Mouse (Mus musculus): ENCODE results near the gene Irx6. TPM values are rescaled to one million over a fixed set of nuclear protein-coding genes. Genes with fewer than 3 reads are reported as not detected.

Gene Irx6
- 0.66 and 0.84 TPM in 2 replicates for polyA plus RNA-seq (2015; fragmentation: Nextera tagmentation; extraction: Ambion mirVana)

DNA sequence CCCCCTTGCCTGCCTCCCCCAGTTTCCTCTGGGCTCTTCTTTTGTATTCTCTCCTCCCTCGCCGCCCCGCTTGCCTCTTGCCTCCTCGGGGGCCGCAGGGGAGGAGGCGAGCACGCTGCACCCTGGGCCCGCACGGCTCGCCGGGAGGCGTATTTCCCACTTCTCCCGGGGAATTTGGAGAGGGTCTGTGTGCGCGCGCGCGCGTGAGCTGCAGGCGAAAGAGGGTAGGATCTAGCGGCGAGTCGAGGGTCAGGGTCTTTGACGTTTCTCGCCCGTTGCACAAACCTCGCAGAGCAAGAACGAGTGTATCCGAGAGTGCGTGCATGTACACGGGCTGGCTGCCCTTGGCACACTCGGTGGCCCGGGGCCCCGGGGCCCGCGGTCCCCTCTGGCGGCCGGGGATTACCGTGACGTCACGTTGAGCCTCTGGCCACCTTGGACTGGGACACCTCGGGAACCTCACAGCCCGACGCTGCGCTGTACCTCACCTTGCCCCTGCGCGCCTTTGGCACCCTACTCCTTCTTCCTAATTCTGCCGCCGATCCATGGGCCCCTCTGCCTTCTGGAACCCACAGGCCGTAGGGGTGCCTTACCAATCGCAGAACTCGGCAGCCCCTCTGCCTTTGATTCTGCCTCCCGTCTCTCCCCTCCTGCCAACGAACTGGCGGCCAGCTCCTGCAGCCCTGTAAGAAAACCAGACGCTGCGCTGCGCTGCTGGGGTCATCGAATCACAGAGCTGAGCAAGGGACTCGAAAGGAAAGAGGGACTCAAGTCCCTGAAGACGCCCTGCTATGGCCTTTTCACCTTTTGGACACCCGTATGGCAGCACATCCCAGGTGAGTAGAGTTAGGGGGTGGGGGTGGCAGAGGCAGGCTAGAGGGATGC is at the start of gene Irx6:
TSS of gene Irx6 (plus strand) at position 45 of the 885 bp plus-strand sequence.
- ATAC-seq: 0 out of 2 replicates have a peak, but pooled peaks have one; percentile 25
- Histone ChIP-seq H3K36me3 (ENCODE audit: control insufficient read depth, insufficient read depth, low read length) (no peaks in the 10 kb centered on the region), H3K4me1 (ENCODE audit: control insufficient read depth, insufficient read depth, low read depth, low read length) (peaks cover 24% of the 10 kb centered on the region), H3K4me3 (ENCODE audit: low read length) (peak within 1 kb of the TSS; percentile 45), H3K9me3 (ENCODE audit: control insufficient read depth, low read length) (no peaks in the 10 kb centered on the region), H3K27ac (ENCODE audit: low read depth, low read length) (no peak within 1 kb of the TSS), H3K27me3 (replicated peaks; ENCODE audit: control insufficient read depth, insufficient read depth, low read length) (peaks cover 58% of the 10 kb centered on the region), H3K4me2 (ENCODE audit: low read length) (peak within 1 kb of the TSS; percentile 91), H3K9ac (ENCODE audit: low read depth, low read length) (peak within 1 kb of the TSS; percentile 55)
- WGBS: under 1% methylated on average over 54 of the region's 62 CpGs

DNA sequence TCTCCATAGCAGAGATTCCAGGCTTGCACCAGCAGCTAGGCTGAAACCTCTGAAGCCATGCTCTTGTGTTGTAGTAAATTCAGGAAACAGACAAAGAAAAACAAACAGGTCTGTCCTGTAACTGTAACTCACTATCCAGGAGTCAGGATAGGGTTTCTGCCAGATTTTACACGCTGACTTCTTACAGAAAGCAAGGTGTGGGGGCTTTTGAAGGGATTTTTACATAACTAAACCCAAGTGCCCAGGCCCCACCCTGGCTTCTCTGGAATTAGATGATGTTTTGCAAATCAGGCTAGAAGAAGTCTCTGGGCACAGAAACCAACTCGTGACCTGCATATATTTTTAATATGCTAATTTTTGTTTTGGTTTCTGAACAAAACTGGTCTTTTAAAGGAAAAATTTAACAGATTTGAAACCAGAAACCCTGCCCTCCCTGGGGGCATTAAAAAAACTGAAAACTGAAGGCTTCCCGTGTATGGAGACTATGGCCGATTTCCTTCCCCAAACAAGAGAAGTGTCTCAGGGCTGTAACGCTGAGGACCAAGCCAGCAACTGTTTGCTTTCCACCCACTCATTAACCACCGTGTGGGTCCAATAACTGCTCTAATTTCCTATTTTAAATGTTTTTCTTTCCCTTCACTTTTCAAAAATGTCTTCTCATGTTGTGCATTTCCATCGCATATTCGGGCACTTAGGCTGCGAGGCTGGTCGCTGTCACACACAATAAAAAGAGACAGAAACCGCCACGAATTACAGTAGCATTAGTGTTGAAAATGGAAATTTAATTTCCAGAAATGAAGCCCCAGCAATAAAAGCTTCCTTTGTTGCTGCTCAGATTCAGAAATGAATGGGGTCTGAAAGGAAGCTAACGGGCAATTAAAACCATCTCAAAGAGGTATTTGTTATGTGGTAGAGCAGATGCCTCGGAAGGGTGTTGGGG is 45.1 kb upstream of the Irx6 start:
- H3K9me3 ChIP-seq (ENCODE audit: control insufficient read depth, low read length): no peaks in the 10 kb centered on the region
- no peaks in the 10 kb centered on the region for H3K36me3 ChIP-seq (ENCODE audit: control insufficient read depth, insufficient read depth, low read length)
- no peak overlapping the region for H3K4me3 ChIP-seq (ENCODE audit: low read length)
- H3K9ac ChIP-seq (ENCODE audit: low read depth, low read length): no peak overlapping the region
- ATAC-seq: no peak
- H3K4me1 ChIP-seq (ENCODE audit: control insufficient read depth, insufficient read depth, low read depth, low read length): no peaks in the 10 kb centered on the region
- 52% methylated on average over 14 of the region's 14 CpGs for WGBS
- H3K27ac ChIP-seq (ENCODE audit: low read depth, low read length): no peak overlapping the region
- H3K27me3 ChIP-seq (replicated peaks; ENCODE audit: control insufficient read depth, insufficient read depth, low read length): no peaks in the 10 kb centered on the region
- H3K4me2 ChIP-seq (ENCODE audit: low read length): no peak overlapping the region

DNA sequence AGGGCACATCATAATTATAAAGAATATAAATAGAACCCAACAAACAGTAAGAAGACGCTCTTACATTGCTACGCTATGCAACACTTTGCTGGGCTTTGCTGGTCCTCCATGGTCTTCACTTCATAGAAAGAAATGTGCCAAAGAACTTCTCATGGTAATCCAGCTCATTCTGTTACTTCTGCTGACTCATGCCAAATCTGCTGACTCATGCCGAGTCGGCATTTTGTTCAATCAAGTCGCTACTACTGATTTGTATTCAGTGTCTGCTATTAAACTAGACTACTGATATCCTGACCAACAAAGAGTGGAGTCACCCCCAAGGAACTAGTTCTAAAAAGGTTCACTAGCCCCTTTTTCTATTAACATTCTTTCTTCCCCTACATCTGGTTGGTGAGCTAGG is 40.9 kb upstream of the Irx6 start:
- WGBS: 99% methylated on average over 5 of the region's 5 CpGs
- no peak for ATAC-seq
- H3K4me1 ChIP-seq (ENCODE audit: control insufficient read depth, insufficient read depth, low read depth, low read length): no peaks in the 10 kb centered on the region
- H3K4me3 ChIP-seq (ENCODE audit: low read length): no peak overlapping the region
- H3K9ac ChIP-seq (ENCODE audit: low read depth, low read length): no peak overlapping the region
- no peak overlapping the region for H3K4me2 ChIP-seq (ENCODE audit: low read length)
- no peak overlapping the region for H3K27ac ChIP-seq (ENCODE audit: low read depth, low read length)
- no peaks in the 10 kb centered on the region for H3K9me3 ChIP-seq (ENCODE audit: control insufficient read depth, low read length)
- H3K27me3 ChIP-seq (replicated peaks; ENCODE audit: control insufficient read depth, insufficient read depth, low read length): no peaks in the 10 kb centered on the region
- no peaks in the 10 kb centered on the region for H3K36me3 ChIP-seq (ENCODE audit: control insufficient read depth, insufficient read depth, low read length)

DNA sequence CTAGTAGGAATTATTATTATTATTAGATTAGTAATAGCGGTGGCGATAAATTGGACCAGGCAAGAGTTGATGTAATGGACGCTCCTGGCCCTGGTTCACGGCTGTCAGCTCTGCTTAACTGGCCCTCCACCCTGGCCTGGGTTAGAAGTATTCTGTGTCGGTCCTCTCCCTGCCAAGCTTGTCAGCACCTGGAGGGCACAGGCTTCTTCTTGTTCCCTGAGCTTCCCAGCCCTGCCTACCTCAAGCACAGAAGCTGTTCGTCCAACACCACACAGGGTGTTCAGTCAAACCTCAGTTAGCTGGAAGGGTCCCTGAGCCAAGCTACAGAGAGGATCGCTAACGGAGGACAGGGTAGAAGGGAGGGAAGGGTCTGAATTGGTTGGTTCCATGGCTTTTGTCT is 33.3 kb upstream of the Irx6 start:
- no peak overlapping the region for H3K4me3 ChIP-seq (ENCODE audit: low read length)
- H3K27me3 ChIP-seq (replicated peaks; ENCODE audit: control insufficient read depth, insufficient read depth, low read length): no peaks in the 10 kb centered on the region
- no peak overlapping the region for H3K9ac ChIP-seq (ENCODE audit: low read depth, low read length)
- H3K36me3 ChIP-seq (ENCODE audit: control insufficient read depth, insufficient read depth, low read length): no peaks in the 10 kb centered on the region
- no peaks in the 10 kb centered on the region for H3K9me3 ChIP-seq (ENCODE audit: control insufficient read depth, low read length)
- no peak for ATAC-seq
- no peaks in the 10 kb centered on the region for H3K4me1 ChIP-seq (ENCODE audit: control insufficient read depth, insufficient read depth, low read depth, low read length)
- H3K27ac ChIP-seq (ENCODE audit: low read depth, low read length): no peak overlapping the region
- H3K4me2 ChIP-seq (ENCODE audit: low read length): no peak overlapping the region
- WGBS: 87% methylated on average over 8 of the region's 8 CpGs

DNA sequence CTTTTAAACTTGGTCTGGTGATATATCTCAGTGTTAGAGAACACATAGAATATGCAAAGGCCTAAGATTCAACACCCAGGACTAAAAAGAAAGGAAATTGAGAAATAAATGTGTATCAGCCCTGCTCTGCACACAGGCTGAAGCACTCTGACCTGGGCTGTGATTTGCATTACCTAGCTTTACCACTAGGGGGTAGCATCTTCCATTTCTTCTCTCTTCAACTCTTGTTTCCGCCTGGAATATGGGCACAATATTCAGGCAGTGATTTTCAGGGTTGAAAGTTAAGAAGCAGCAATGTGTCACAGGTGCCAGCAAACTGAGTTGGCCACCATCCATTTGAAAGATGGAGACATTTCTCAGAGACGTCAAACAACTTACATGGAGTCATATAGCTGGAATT is 27.5 kb upstream of the Irx6 start:
- H3K27ac ChIP-seq (ENCODE audit: low read depth, low read length): no peak overlapping the region

DNA sequence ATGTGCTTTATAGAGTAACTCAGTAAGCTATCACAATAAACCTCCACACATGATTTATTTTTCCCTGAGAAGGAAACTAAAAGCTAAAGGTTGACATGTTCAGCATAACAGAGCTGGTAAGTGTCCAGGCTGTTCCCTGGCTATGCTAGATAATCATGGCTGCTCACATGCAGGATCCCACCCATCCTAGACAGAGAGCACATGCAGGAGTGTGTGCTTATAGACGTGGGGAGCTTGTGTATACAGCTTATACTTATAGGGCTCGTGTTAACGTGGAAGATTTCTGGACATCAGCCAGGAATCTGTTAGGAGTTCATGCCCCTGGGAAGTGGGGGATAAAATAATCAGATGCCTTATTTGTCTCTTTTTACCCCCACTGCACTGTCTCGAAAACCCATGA is 9.9 kb upstream of the Irx6 start:
- no peaks in the 10 kb centered on the region for H3K4me1 ChIP-seq (ENCODE audit: control insufficient read depth, insufficient read depth, low read depth, low read length)
- H3K27me3 ChIP-seq (replicated peaks; ENCODE audit: control insufficient read depth, insufficient read depth, low read length): peaks cover 4% of the 10 kb centered on the region
- H3K4me3 ChIP-seq (ENCODE audit: low read length): no peak overlapping the region
- no peak overlapping the region for H3K27ac ChIP-seq (ENCODE audit: low read depth, low read length)
- WGBS: 34% methylated on average over 4 of the region's 4 CpGs
- no peak overlapping the region for H3K9ac ChIP-seq (ENCODE audit: low read depth, low read length)
- no peaks in the 10 kb centered on the region for H3K9me3 ChIP-seq (ENCODE audit: control insufficient read depth, low read length)
- ATAC-seq: no peak
- H3K36me3 ChIP-seq (ENCODE audit: control insufficient read depth, insufficient read depth, low read length): no peaks in the 10 kb centered on the region
- no peak overlapping the region for H3K4me2 ChIP-seq (ENCODE audit: low read length)

More for the DNA sequence above, 27.5 kb upstream of the Irx6 start:
- no peaks in the 10 kb centered on the region for H3K27me3 ChIP-seq (replicated peaks; ENCODE audit: control insufficient read depth, insufficient read depth, low read length)
- no peaks in the 10 kb centered on the region for H3K4me1 ChIP-seq (ENCODE audit: control insufficient read depth, insufficient read depth, low read depth, low read length)
- WGBS: 66% methylated on average over 2 of the region's 2 CpGs
- H3K4me3 ChIP-seq (ENCODE audit: low read length): no peak overlapping the region
- H3K9ac ChIP-seq (ENCODE audit: low read depth, low read length): no peak overlapping the region
- no peaks in the 10 kb centered on the region for H3K9me3 ChIP-seq (ENCODE audit: control insufficient read depth, low read length)
- no peak overlapping the region for H3K4me2 ChIP-seq (ENCODE audit: low read length)
- ATAC-seq: no peak
- no peaks in the 10 kb centered on the region for H3K36me3 ChIP-seq (ENCODE audit: control insufficient read depth, insufficient read depth, low read length)

DNA sequence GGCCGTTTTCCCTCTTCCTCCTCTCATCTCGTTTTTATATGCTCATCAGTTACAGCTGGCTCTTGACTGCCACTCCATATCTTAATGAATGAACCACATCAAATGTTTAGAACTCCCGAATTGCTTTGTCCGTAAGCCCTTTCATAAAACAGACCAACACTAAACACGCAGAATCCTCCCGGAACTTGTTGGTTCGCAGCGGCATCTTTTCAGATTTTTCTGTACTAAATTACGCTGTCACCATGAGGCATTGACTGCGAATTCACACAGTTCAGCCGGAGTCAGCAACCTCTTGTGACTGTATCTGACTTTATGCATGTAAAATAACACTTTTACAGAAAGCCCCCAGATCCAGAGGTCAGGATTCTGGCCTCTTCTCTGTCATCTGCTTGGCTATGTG is 3.9 kb upstream of the Irx6 start:
- Histone ChIP-seq H3K27ac (ENCODE audit: low read depth, low read length) (no peak overlapping the region), H3K9ac (ENCODE audit: low read depth, low read length) (no peak overlapping the region), H3K9me3 (ENCODE audit: control insufficient read depth, low read length) (no peaks in the 10 kb centered on the region), H3K4me1 (ENCODE audit: control insufficient read depth, insufficient read depth, low read depth, low read length) (peaks cover 24% of the 10 kb centered on the region), H3K4me3 (ENCODE audit: low read length) (no peak overlapping the region), H3K36me3 (ENCODE audit: control insufficient read depth, insufficient read depth, low read length) (no peaks in the 10 kb centered on the region), H3K27me3 (replicated peaks; ENCODE audit: control insufficient read depth, insufficient read depth, low read length) (peaks cover 31% of the 10 kb centered on the region), H3K4me2 (ENCODE audit: low read length) (peak overlapping the region; percentile 24)
- no peak for ATAC-seq
- 27% methylated on average over 11 of the region's 11 CpGs for WGBS

DNA sequence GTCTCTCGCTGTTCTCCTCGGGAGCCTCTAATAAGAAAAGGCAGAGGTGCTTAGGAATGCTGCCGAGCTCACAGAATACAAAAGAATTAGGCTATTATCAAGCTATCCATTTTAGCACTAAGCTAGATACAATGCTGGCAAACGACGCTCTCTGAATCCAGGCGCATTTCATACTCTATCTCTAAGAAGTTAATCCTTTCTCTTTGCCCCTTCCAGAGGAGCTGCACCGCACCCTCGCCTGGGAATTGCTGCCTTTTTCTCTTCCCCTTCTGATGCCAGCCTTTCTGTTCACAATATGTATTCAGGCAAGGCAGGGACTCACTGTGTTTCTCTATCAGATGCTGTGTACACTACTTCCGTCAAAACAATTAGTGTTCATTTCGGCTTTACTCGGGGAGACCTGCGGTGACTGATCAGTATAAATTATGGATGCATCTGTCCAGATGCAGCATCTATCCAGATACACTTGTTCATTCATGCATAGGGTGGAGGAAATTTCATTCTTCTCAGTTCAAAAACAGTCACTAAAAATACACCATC is 3.4 kb upstream of the Irx6 start:
- Histone ChIP-seq H3K4me2 (ENCODE audit: low read length) (peak overlapping the region; percentile 24), H3K27me3 (replicated peaks; ENCODE audit: control insufficient read depth, insufficient read depth, low read length) (peaks cover 36% of the 10 kb centered on the region), H3K4me3 (ENCODE audit: low read length) (no peak overlapping the region), H3K9me3 (ENCODE audit: control insufficient read depth, low read length) (no peaks in the 10 kb centered on the region), H3K9ac (ENCODE audit: low read depth, low read length) (no peak overlapping the region), H3K27ac (ENCODE audit: low read depth, low read length) (no peak overlapping the region), H3K36me3 (ENCODE audit: control insufficient read depth, insufficient read depth, low read length) (no peaks in the 10 kb centered on the region), H3K4me1 (ENCODE audit: control insufficient read depth, insufficient read depth, low read depth, low read length) (peaks cover 24% of the 10 kb centered on the region)
- 24% methylated on average over 12 of the region's 12 CpGs for WGBS
- ATAC-seq: no peak

DNA sequence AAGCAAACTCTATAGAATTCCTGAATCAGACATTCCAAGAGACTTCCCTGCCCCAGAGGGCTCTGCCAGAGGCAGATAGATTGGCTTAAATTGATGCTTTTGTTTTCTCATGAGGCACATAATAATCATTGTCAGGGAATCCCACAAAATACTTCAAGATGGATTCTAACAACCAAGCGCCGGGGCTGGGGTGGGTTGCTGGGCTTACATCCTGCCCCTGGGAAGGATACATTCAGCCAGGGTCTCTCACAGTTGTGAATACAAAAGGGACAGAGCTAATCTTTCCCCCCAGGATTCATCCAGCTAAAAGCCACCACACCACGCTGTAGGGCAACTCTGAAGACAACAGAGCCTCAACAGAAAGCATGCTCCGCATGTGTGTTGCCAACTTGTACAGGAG is 2.2 kb upstream of the Irx6 start:
- no peak overlapping the region for H3K4me2 ChIP-seq (ENCODE audit: low read length)
- H3K27ac ChIP-seq (ENCODE audit: low read depth, low read length): no peak overlapping the region
- no peak overlapping the region for H3K4me3 ChIP-seq (ENCODE audit: low read length)
- ATAC-seq: no peak
- 81% methylated on average over 4 of the region's 4 CpGs for WGBS
- H3K4me1 ChIP-seq (ENCODE audit: control insufficient read depth, insufficient read depth, low read depth, low read length): peaks cover 24% of the 10 kb centered on the region
- no peaks in the 10 kb centered on the region for H3K9me3 ChIP-seq (ENCODE audit: control insufficient read depth, low read length)
- peaks cover 43% of the 10 kb centered on the region for H3K27me3 ChIP-seq (replicated peaks; ENCODE audit: control insufficient read depth, insufficient read depth, low read length)
- H3K36me3 ChIP-seq (ENCODE audit: control insufficient read depth, insufficient read depth, low read length): no peaks in the 10 kb centered on the region
- H3K9ac ChIP-seq (ENCODE audit: low read depth, low read length): no peak overlapping the region
